Mouse (Mus musculus) CH12.LX (cell line): ENCODE results near the gene Ubqln5. TPM values are rescaled to one million over a fixed set of nuclear protein-coding genes. Genes with fewer than 3 reads are reported as not detected.

Source experiments
- DNase-seq: peaks from one replicate; pipeline ENCODE4 v3.0.0-alpha.2; 2013; ENCODE audit errors: extremely low read depth
- H3K27ac ChIP-seq: 2 replicates; pipeline ENCODE4 v1.5.1; 2012; ENCODE audit warnings: low read depth, mild to moderate bottlenecking, control low read depth, moderate library complexity; ENCODE audit not compliant: insufficient read depth
- H3K27me3 ChIP-seq: replicated peaks from 2 replicates; pipeline ENCODE3; 2012; ENCODE audit warnings: inconsistent platforms
- H3K36me3 ChIP-seq, 2 experiments: replicated peaks in 1 of 2; 2 replicates each; pipeline versions ENCODE3 to v1.6.1; 2012; ENCODE audit warnings: inconsistent platforms in 1 of 2, low read length in 1 of 2, mild to moderate bottlenecking in 1 of 2, mixed read lengths in 1 of 2, moderate library complexity in 1 of 2; ENCODE audit not compliant: control insufficient read depth in 1 of 2, insufficient read depth in 1 of 2
- H3K4me1 ChIP-seq, 2 experiments: 2 replicates each; pipeline ENCODE4 v1.6.1; 2012; ENCODE audit warnings: inconsistent platforms in 1 of 2, moderate library complexity in 1 of 2; ENCODE audit not compliant: insufficient read depth in 2 of 2, control insufficient read depth in 1 of 2
- H3K4me2 ChIP-seq: 2 replicates; pipeline ENCODE4 v1.6.1; 2012; ENCODE audit warnings: low read depth, mild to moderate bottlenecking, control low read depth; ENCODE audit not compliant: poor library complexity, insufficient read depth, severe bottlenecking
- H3K4me3 ChIP-seq, 3 experiments: fragments of 150-350 bp in 1 of 3; sonication (generic) in 1 of 3; replicated peaks in 1 of 3; 2 replicates each; pipeline versions ENCODE3 to v1.5.1; 2011 to 2012; ENCODE audit warnings: low read depth in 2 of 3, low read length in 2 of 3, mild to moderate bottlenecking in 2 of 3, moderate library complexity in 2 of 3, control low read depth in 1 of 3, improper control_type of control experiment in 1 of 3, inconsistent platforms in 1 of 3, mixed read lengths in 1 of 3; ENCODE audit not compliant: poor library complexity in 1 of 3
- H3K79me2 ChIP-seq: replicated peaks from 2 replicates; pipeline ENCODE4 v1.6.1; 2012; ENCODE audit warnings: mild to moderate bottlenecking, moderate library complexity; ENCODE audit not compliant: control insufficient read depth, poor library complexity, insufficient read depth, severe bottlenecking; ENCODE audit errors: extremely low read depth
- H3K9ac ChIP-seq: 2 replicates; pipeline ENCODE4 v1.6.1; 2012; ENCODE audit warnings: low read depth, mild to moderate bottlenecking, control low read depth, moderate library complexity; ENCODE audit not compliant: insufficient read depth
- H3K9me3 ChIP-seq: replicated peaks from 2 replicates; pipeline ENCODE3; 2012; ENCODE audit warnings: low read length, inconsistent platforms, mixed read lengths
- CHD2 ChIP-seq: IDR thresholded peaks from 2 replicates; pipeline ENCODE4 v1.6.1; 2011; ENCODE audit warnings: low read length, improper control_type of control experiment
- E2F4 ChIP-seq: IDR thresholded peaks from 2 replicates; pipeline ENCODE4 v1.6.1; 2011; ENCODE audit warnings: low read depth, low read length, improper control_type of control experiment; ENCODE audit not compliant: insufficient replicate concordance
- GABPA ChIP-seq: IDR thresholded peaks from 2 replicates; pipeline ENCODE4 v1.6.1; 2012; ENCODE audit warnings: low read depth, low read length, improper control_type of control experiment, inconsistent platforms; ENCODE audit not compliant: insufficient replicate concordance
- IRF4 ChIP-seq: IDR thresholded peaks from 2 replicates; pipeline ENCODE4 v1.6.1; 2014; ENCODE audit warnings: low read depth, mild to moderate bottlenecking, inconsistent platforms, low read length, improper control_type of control experiment
- KAT2A ChIP-seq: IDR thresholded peaks from 2 replicates; pipeline ENCODE4 v1.6.1; 2012; ENCODE audit warnings: low read length, improper control_type of control experiment, inconsistent platforms; ENCODE audit not compliant: insufficient replicate concordance
- MAX ChIP-seq: IDR thresholded peaks from 2 replicates; pipeline ENCODE4 v1.6.1; 2011; ENCODE audit warnings: low read length, improper control_type of control experiment
- MYC ChIP-seq: IDR thresholded peaks from 2 replicates; pipeline ENCODE4 v1.6.1; 2011; ENCODE audit warnings: low read depth, mild to moderate bottlenecking, improper control_type of control experiment, low read length
- POLR2A ChIP-seq: IDR thresholded peaks from 2 replicates; pipeline ENCODE4 v1.6.1; 2011; ENCODE audit warnings: low read depth, mild to moderate bottlenecking, improper control_type of control experiment, low read length
- POLR2AphosphoS2 ChIP-seq: IDR thresholded peaks from 2 replicates; pipeline ENCODE4 v1.6.1; 2011; ENCODE audit warnings: low read depth, low read length, improper control_type of control experiment
- SIN3A ChIP-seq: IDR thresholded peaks from 2 replicates; pipeline ENCODE4 v1.6.1; 2012; ENCODE audit warnings: low read length, improper control_type of control experiment, inconsistent platforms
- SMC3 ChIP-seq: IDR thresholded peaks from 2 replicates; pipeline ENCODE4 v1.6.1; 2011; ENCODE audit warnings: low read depth, low read length, improper control_type of control experiment
- TCF12 ChIP-seq: IDR thresholded peaks from 2 replicates; pipeline ENCODE4 v1.6.1; 2014; ENCODE audit warnings: low read depth, mild to moderate bottlenecking, inconsistent platforms, low read length, improper control_type of control experiment
- USF1 ChIP-seq: IDR thresholded peaks from 2 replicates; pipeline ENCODE4 v1.6.1; 2014; ENCODE audit warnings: low read depth, mild to moderate bottlenecking, inconsistent platforms, low read length, improper control_type of control experiment
- ZMIZ1 ChIP-seq: IDR thresholded peaks from 2 replicates; pipeline ENCODE4 v1.6.1; 2012; ENCODE audit warnings: low read depth, mild to moderate bottlenecking, inconsistent platforms, low read length, improper control_type of control experiment
- dilution Hi-C: fragments of 300-500 bp; cut with MboI; formaldehyde crosslinking; loops from 2 replicates; pipeline ENCODE4 v1.14.3; 2020; ENCODE audit warnings: low sequenced_read_pairs; ENCODE audit not compliant: extremely low pct_unique_long_range_greater_than_20kb, extremely low pct_ligation_motif_present
- in situ Hi-C: fragments of 300-500 bp; cut with MboI; formaldehyde crosslinking; loops from 3 replicates; pipeline ENCODE4 v1.14.3; 2019; ENCODE audit warnings: low sequenced_read_pairs, low pct_ligation_motif_present, low pct_unique_long_range_greater_than_20kb, mixed read lengths
- polyA plus RNA-seq: library from polyadenylated mRNA; unstranded; fragments of >175 nt; gene quantifications from 2 replicates; pipeline ENCODE4 v1.2.1, GENCODE M21; 2012; ENCODE audit warnings: low read depth; ENCODE audit not compliant: insufficient read length
- total RNA-seq, 2 experiments: library from RNA; depleted of rRNA; stranded (reverse); fragments of 300-350 nt in 1 of 2; fragments of >200 nt in 1 of 2; gene quantifications; 2 replicates each; pipeline ENCODE4 v1.2.3; 2012 to 2014

Gene Ubqln5
- total and polyA plus RNA-seq, 3 experiments: not detected

GRCm38 (mm10) chr7:104143179-104143578 lies 13.6 kb upstream of the Ubqln5 start, which contains the start of gene Ubqln3:
TSS of gene Ubqln3 (minus strand) at chr7:104143279.
- Histone ChIP-seq H3K9me3 (no peaks in the 10 kb centered on the region), H3K9ac (no peak within 1 kb of the TSS), H3K79me2 (no peaks in the 10 kb centered on the region), H3K27ac (no peak within 1 kb of the TSS), H3K36me3 (no peaks in the 10 kb centered on the region), H3K27me3 (no peaks in the 10 kb centered on the region), H3K4me1 (no peaks in the 10 kb centered on the region), H3K4me3 (no peak within 1 kb of the TSS), H3K4me2 (no peak within 1 kb of the TSS)
- no peak for DNase-seq
- no peak for TF ChIP-seq MAX
- no peak for TF ChIP-seq CHD2
- TF ChIP-seq GABPA: no peak
- TF ChIP-seq TCF12: no peak
- no peak for TF ChIP-seq MYC
- in situ Hi-C loops (no loop called here), dilution Hi-C loops (no loop called here)

- H3K4me1 ChIP-seq: no peaks in the 10 kb centered on the region
- no peaks in the 10 kb centered on the region for H3K27me3 ChIP-seq
- no peaks in the 10 kb centered on the region for H3K36me3 ChIP-seq
- H3K4me3 ChIP-seq: no peak within 1 kb of the TSS
- in situ Hi-C loops (no loop called here), dilution Hi-C loops (no loop called here)
- H3K9me3 ChIP-seq: no peaks in the 10 kb centered on the region
- no peak within 1 kb of the TSS for H3K4me2 ChIP-seq
- no peak within 1 kb of the TSS for H3K27ac ChIP-seq
- no peak for DNase-seq
- H3K79me2 ChIP-seq: no peaks in the 10 kb centered on the region
- TF ChIP-seq USF1 (no peak), IRF4 (no peak), GABPA (no peak), POLR2A (no peak), ZMIZ1 (no peak), SIN3A (no peak), TCF12 (no peak)
- H3K9ac ChIP-seq: no peak within 1 kb of the TSS
Observed at GRCm38 (mm10) chr7:104137305-104137704, 7.7 kb upstream of the Ubqln5 start, which contains the start of gene Olfr643. TSS of gene Olfr643 (minus strand) at chr7:104137405.

- Histone ChIP-seq H3K4me1 (no peaks in the 10 kb centered on the region), H3K4me3 (no peak within 1 kb of the TSS), H3K79me2 (no peaks in the 10 kb centered on the region), H3K4me2 (peak within 1 kb of the TSS; percentile 31), H3K27me3 (no peaks in the 10 kb centered on the region), H3K9ac (no peak within 1 kb of the TSS), H3K27ac (no peak within 1 kb of the TSS), H3K9me3 (no peaks in the 10 kb centered on the region), H3K36me3 (no peaks in the 10 kb centered on the region)
- TF ChIP-seq POLR2AphosphoS2: no peak
- no peak for TF ChIP-seq E2F4
- no peak for TF ChIP-seq IRF4
- TF ChIP-seq SMC3: no peak
- no peak for TF ChIP-seq KAT2A
- dilution Hi-C loops (no loop called here), in situ Hi-C loops (no loop called here)
- no peak for DNase-seq
Observed at GRCm38 (mm10) chr7:104104757-104104972, 25.0 kb downstream of the Ubqln5 start, which contains the start of gene Olfr646. TSS of gene Olfr646 (plus strand) at chr7:104104873.
